8 mouse cellular contexts compared by ENCODE assay signal in the genomic region with DNA sequence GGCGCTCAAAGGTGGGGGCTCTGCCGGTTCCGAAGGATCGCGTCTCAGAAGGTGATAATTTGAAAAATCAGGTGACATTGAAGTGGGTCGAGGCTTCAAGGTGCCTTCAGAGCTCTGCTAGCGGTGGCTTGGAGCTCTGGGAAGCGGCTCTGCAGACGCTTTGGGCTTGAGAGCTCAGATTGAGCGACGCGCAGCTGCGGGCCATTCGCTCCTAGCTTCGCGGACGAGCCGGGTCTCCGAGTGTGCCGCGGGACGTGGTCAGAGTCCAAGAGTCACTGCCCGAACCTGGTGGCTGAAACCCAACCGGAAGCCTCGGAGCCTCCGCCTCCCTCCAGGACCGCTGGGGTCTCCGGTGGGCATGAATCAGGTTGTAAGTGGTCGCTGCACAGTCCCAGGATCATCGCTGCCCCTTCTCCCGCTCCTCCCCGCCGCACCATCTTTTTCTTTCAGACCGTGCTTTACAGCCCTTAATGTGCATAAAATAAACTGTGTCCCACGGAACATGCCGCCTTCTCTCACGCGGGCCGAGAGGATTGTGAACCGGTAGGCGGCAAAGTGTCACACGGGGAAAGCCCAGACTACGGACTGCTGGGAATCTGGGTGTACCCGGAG. TPM values are rescaled to one million over a fixed set of nuclear protein-coding genes. Genes with fewer than 3 reads are reported as not detected.
A peak's percentile ranks its signal among the peaks of the same experiment; 100 is the strongest.
DNase-seq lines count a peak whose midpoint lies in the region; ATAC-seq lines count a peak whose summit lies in the region.

No protein-coding gene starts in this region.

- H3K4me2 ChIP-seq in lung, embryonic 16.5 days (ENCODE audit: low read depth, low read length) = peak overlapping the region; percentile 52
- peak overlapping the region; percentile 81 for H3K4me2 ChIP-seq in heart, embryonic 12.5 days

- no peaks in the 10 kb centered on the region for H3K36me3 ChIP-seq in lung, embryonic 16.5 days (ENCODE audit: control insufficient read depth, insufficient read depth, low read length)
- no peaks in the 10 kb centered on the region for H3K36me3 ChIP-seq in heart, embryonic 12.5 days

- H3K9ac ChIP-seq in lung, embryonic 16.5 days (ENCODE audit: low read length) = peak overlapping the region; percentile 11; the same call in 1 of the 2 replicates
- H3K9ac ChIP-seq in heart, embryonic 12.5 days = peak overlapping the region; percentile 90

- peak; percentile 36; the same call in 1 of the 2 replicates for ATAC-seq in lung, embryonic 16.5 days (ENCODE audit: low read depth)
- ATAC-seq in heart, embryonic 12.5 days (ENCODE audit: insufficient number of reproducible peaks, low FRiP score) = no peak

- H3K4me1 ChIP-seq in lung, embryonic 16.5 days (replicated peaks; ENCODE audit: control insufficient read depth, insufficient read depth, low read length) = peaks cover 12% of the 10 kb centered on the region
- H3K4me1 ChIP-seq in heart, embryonic 12.5 days (replicated peaks) = peaks cover 21% of the 10 kb centered on the region

- H3K27ac ChIP-seq in lung, embryonic 16.5 days (ENCODE audit: low read length) = no peak overlapping the region
- peak overlapping the region; percentile 97 for H3K27ac ChIP-seq in heart, embryonic 12.5 days (ENCODE audit: poor library complexity, severe bottlenecking)

- peak overlapping the region; percentile 34 for H3K4me3 ChIP-seq in lung, embryonic 16.5 days (ENCODE audit: low read length)
- H3K4me3 ChIP-seq in heart, embryonic 12.5 days = peak overlapping the region; percentile 56

- H3K27me3 ChIP-seq in lung, embryonic 16.5 days (ENCODE audit: control insufficient read depth, insufficient read depth, low read depth, low read length) = peaks cover 83% of the 10 kb centered on the region
- H3K27me3 ChIP-seq in heart, embryonic 12.5 days (replicated peaks) = peaks cover 30% of the 10 kb centered on the region

- no peak for DNase-seq in lung, postnatal 10 days
- peak; percentile 12 for DNase-seq in kidney, postnatal 14 days
- peak; percentile 55 for DNase-seq in retina, embryonic 14.5 days (ENCODE audit: low spot score)
- no peak for DNase-seq in cerebellum, adult 11 months
- DNase-seq in ovary, postnatal 14 days (ENCODE audit: low spot score) = no peak
- DNase-seq in urinary bladder, adult 18-20 months (ENCODE audit: low spot score in 2 of 2) = no peak

- no peaks in the 10 kb centered on the region for H3K9me3 ChIP-seq in lung, embryonic 16.5 days (ENCODE audit: control insufficient read depth, low read length)
- no peaks in the 10 kb centered on the region for H3K9me3 ChIP-seq in heart, embryonic 12.5 days (replicated peaks)

- WGBS in lung, embryonic 16.5 days = under 1% methylated on average over 44 of the region's 44 CpGs
- WGBS in heart, embryonic 12.5 days = under 1% methylated on average over 44 of the region's 44 CpGs

RNA-seq across cellular contexts. Expression of a gene that starts 5.0 kb away (rescaled TPM):
- 1.6 and 2.9 TPM in 2 replicates for polyA plus RNA-seq in lung, embryonic 16.5 days (2015; fragmentation: Nextera tagmentation; extraction: Ambion mirVana)
- 200 and 212 TPM in 2 replicates for polyA plus RNA-seq in heart, embryonic 12.5 days (2016; fragmentation: Nextera tagmentation; extraction: Ambion mirVana)

Comparison
In these comparisons a context has a peak if more than half of its experiments do, and no peak if none do; other contexts are left out.
1. DNase-seq: peak in kidney, postnatal 14 days (single experiment) and retina, embryonic 14.5 days (single experiment); none in lung, postnatal 10 days (single experiment), cerebellum, adult 11 months (single experiment), ovary, postnatal 14 days (single experiment) and urinary bladder, adult 18-20 months (0 of 2).
2. RNA of a gene that starts 5.0 kb away (polyA plus RNA-seq): 200 to 212 TPM in heart, embryonic 12.5 days; 1.6 to 2.9 TPM in lung, embryonic 16.5 days; every median in the first group is over 10 times any median in the second.